Mouse (Mus musculus) left cerebral cortex, postnatal 25 days (tissue): ENCODE data around the gene Gm21974. TPM values are rescaled to one million over a fixed set of nuclear protein-coding genes. Genes with fewer than 3 reads are reported as not detected.
"Not testable (repeated sequence)": the region's sequence is repeated elsewhere in the genome, so short reads cannot be mapped to it uniquely, and the experiment has no call there.

Experiments
- DNase-seq, 2 experiments: peaks; one replicate each; pipeline ENCODE4 v3.0.0; 2022; ENCODE audit warnings: low spot score in 2 of 2, mixed read lengths in 1 of 2
- intact Hi-C: fragments of 180-260 bp; cut with DNase I; formaldehyde crosslinking; loops from one replicate; pipeline ENCODE4 v1.15.1; 2025
- total RNA-seq, 2 experiments: library from RNA; stranded (reverse); gene quantifications; 2 replicates each; pipeline ENCODE4 v1.2.3; 2021

Gene Gm21974
- total RNA-seq, 2 experiments from 2014 or later = not detected

DNA sequence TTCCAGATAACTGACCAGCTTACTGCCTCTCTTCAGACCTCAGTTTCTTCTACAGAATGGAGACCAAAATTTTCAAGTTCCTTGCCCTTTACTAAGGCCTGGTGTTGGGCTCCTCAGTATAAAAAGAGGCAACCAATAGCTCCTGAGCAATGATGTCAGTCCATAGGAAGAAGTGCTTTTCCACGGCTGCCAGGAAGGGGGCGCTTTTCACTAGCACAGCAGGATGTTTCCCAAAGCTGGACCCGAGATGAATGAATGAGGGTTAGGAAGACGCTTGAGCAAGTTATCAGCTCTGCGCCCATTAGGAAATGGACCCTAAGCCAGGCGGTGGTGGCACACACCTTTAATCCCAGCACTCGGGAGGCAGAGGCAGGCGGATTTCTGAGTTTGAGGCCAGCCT is 26.3 kb upstream of the Gm21974 start:
- intact Hi-C loops = no loop called here
- DNase-seq = peak in 1 of 2 experiments; percentile 31

DNA sequence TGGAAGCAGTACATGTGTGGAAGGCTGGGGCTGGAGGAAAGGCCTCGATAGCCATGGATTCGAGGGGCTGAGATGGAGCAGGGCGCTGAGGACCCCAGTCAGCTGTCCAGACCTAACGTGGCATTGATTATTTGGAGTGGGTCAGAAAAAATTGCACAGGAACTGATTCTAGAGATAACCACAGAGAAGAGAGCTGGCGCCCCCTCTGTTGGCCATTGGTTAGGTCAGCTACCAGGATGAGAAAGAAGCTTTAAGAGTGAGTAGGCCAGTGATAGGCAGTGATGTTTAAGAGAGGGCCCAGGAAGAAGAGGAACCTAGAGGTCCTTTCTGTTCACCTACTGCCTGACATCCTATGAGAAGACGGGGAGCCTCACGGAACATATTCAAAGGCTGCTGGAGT is 24.0 kb upstream of the Gm21974 start:
- intact Hi-C loops = no loop called here
- DNase-seq = no peak

DNA sequence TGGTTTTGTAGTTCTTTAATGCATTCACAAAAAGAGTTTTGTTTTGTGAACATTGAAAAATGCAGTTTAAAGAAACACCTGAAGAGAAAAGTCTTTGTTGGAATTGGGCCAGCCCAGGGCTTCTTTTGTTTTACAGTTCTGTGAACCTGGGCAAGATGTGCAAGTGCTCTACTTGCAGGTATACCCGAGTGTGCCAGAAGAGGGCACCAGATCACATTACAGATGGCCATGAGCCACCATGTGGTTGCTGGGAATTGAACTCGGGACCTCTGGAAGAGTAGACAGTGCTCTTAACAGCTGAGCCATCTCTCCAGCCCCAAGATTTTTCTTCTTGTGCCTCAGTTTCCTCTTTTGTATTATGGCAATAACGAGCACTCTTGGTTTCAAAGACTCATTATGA is 22.9 kb upstream of the Gm21974 start:
- peak in 1 of 2 experiments; percentile 35 for DNase-seq
- intact Hi-C loops = no loop called here

DNA sequence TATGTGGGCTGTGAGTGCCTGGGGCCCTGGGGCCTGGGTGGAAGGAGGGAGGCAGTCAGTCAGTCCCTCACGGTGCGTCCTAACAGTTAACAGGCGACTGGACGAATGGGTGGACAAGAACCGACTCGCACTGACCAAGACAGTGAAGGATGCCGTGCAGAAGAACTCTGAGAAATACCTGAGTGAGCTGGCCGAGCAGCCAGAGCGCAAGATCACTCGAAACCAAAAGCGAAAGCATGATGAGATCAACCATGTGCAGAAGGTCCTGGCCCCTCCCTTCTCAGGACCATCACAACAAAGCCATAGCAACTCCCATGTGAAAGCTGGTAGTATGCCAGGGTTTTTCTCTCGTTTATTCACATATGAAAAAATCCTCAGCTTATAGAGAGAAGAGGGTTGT is 20.0 kb upstream of the Gm21974 start:
- DNase-seq = no peak
- intact Hi-C loops = no loop called here

DNA sequence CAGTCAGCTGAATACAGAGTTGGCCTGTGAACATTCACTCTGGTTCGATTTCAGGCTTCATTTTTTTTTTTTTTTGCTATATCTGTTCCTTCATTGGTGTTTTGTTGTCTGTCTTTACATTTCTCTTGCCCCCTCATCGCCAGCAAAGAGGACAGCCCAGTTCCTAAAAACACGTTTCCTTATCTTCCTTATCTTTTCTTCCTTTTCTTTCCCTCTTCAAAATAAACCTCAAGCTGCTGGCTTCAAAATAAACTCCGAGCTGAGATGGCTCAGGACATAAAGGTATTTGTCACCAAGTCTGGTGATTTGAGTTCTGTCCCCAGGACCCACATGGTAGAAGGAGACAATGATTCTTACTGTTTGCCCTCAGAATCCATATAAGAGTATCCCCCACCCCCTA is 17.7 kb upstream of the Gm21974 start:
- intact Hi-C loops = no loop called here
- no peak for DNase-seq

DNA sequence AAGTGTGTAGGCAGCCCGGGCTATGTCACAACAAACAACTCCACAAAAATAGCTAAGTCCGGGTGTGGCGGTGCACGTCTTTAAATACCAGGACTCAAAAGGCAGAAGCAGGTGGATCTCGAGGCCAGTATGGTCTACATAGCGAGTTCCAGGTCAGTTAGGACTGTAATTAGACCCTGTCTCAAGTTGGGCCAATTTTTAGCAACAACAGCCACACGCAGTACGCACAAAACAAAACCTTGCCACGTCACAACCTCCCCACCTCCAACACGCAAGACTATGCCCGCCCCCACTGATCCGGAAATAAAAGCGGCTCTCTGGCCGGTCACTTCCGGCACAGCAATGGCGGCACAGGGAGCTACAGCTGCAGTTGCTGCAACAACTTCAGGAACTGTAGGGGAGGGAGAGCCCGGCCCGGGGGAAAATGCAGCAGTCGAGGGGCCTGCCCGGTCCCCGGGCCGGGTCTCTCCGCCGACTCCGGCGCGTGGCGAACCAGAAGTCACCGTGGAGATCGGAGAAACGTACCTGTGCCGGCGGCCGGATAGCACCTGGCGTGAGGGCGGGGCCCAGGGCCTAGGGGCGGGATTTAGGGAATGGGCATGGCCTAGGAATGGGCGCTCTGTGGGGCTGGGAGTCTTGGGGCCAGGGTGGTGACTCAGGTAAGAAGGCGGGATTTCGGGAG is 17.1 kb upstream of the Gm21974 start, which contains the start of gene Kat8:
Gene Kat8 (plus strand): TSS at position 327 of the 682 bp plus-strand sequence.
- intact Hi-C loops = no loop called here
- DNase-seq = peak; percentile 87 to 93

DNA sequence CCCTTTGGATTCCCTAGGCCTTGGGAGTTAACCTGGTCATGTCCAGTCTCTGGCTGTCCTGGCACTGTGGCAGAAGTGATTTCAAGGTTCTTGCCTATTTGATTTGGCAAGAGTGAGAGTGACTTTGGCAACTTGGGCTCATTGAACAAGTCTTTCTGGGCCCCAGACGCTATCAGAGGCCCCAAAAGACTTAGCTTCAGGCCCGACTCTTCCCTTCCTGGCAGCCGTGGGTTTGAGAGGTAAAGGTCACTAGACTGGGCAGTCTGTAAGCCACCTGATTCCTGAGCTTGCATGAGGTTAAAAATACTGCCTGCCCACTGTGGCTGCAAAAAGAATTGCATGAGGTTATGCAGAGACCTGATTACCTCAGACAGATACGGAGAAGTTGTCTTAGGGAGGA is 13.4 kb upstream of the Gm21974 start:
- intact Hi-C loops = no loop called here
- DNase-seq = no peak

DNA sequence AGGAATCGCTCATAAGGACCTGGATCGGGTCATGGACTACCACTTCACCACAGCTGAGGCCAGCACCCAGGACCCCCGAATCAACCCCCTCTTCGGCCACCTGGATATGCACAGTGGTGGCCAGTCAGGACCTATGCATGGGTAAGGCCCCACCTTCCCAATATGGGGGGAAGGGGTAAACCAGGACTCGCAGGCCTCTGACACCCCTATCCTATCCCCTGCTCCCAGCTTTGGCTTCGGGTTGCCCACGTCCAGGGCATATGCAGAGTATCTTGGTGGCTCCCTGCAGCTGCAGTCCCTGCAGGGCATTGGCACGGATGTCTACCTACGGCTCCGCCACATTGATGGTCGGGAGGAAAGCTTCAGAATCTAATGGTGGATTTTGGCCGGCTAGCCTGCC is 12.7 kb upstream of the Gm21974 start:
- no peak for DNase-seq
- intact Hi-C loops = no loop called here

DNA sequence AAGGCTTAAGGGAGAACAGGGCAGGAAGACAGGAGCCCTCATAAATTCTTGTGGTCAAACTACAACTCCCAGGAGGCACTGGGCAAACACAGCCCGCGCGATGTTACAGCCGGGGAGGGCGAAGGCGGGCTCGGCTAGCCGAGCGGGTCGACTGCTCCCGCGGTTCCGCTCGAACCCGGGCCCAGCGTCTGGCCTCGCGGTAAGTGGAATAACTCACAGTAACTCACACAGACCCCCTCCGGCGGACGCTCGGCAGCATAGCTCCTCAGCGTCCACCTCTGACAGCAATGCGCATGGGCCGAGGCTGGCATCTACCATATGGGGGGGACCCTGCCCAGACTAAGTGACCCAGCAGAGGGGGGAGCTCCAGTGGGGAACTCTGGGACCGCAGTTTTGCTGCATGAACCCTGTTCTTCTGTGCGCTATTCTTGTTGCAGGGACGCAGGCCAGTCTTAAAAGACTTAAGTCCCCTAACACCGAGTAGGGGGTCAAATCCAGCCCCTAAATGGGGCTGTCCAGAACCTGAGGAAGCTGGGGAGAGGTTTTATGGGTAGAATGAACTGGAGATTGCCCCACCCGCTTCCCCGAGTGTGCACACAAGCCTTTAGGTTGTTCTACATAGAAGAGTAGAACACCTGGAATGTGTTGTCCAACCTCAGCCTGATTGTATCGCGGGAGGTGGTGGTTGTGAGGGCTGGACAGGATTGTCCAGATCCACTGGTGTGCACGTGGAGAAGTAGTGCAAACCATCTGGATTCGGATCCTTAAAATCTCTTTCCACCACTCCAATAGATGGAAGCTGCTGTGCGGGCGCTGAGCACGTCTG is 8.9 kb upstream of the Gm21974 start, which contains the start of gene Bckdk:
Gene Bckdk (plus strand): TSS at position 112 of the 826 bp plus-strand sequence.
- intact Hi-C loops = no loop called here
- DNase-seq = peak; percentile 83 to 86

DNA sequence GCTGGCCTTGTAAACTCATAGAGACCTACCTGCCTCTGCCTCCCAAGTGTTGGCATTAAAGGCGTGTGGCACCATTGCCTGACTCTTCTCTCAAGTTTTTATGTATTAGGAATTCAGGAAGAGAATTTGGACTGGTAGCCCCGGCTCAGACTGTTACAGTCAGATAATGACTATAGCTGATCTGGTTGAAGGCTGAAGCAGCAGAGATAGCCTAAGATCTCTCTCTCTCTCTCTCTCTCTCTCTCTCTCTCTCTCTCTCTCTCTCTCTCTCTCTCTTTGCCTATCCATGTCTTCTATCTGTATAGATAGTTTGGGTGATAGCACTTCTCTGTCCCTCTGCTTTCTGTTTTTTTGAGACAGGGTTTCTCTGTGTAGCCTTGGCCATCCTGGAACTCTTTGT is 6.5 kb upstream of the Gm21974 start:
- DNase-seq = no peak
- intact Hi-C loops = loop anchor here (1.0 kb wide), 1 partner anchor 92 kb away; no protein-coding TSS in a partner anchor

DNA sequence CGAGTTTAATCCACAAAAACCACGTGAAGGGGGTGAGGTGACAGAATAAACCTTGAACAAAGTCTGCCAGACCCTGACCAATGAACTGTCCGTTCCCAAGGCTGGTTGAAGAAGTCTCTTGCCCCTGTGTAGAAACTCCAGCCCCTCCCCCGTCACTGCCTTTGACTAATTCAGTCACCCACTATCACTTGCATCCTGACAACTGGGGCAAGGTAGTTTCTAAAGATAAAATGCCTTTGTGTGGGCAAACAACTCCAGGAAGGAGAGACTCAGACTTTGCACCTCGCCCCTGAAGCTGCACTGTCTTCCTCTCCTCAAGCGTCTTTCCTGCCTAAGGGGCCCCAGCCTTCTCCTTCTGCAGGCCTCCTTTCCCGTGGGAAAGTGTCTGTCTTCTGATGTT is 4.7 kb upstream of the Gm21974 start:
- intact Hi-C loops = no loop called here
- no peak for DNase-seq

DNA sequence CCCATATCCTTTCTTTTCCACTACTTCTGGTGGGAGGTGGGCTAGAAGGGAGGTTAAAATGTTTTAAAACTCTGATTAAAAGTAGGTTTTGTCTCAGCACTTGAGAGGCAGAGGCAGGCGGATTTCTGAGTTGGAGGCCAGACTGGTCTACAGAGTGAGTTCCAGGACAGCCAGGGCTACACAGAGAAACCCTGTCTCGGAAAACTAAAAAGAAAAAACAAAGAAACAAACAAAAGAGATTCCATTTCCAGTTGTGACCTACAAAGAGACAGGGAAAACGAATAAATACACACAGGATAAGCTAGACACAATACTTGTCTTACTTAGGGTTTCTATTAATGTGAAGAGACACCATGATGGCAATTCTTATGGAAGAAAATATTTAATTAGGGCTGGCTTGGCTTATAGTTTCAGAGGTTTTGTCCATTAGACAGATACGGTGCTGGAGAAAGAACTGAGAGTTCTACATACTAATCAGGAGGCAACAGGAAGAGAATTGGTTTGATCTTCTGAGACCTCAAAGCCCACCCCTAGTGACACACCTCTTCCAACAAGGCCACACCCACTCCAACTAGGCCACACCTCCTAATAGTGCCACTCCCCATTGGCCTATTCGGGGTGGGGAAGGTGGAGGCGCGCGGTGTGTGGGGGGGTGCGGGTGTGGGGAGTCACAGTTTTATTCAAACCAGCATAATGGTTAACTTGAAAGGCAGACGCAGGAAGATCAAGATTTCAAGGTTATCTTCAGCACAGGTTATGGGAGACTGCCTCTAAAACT is 3.1 kb upstream of the Gm21974 start:
- intact Hi-C loops = no loop called here
- DNase-seq = no peak

DNA sequence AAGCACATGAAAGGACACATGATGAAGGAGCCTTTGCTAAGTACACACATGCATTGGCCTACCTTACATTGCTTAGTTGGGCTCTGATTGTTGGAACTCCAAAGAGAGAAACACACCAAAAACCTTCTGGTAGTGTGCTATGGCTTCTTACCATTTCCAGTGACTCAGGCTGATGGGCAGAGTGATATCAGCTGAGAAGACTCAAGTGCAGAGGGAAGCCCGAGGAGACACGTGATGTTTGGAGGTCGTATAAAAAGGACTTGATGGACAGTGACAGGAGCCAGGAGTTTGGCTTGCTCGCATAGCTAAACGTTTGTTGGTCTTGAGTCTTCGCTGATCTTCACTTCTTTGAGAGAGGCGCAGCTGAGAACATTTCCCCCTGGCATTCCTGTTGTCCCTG is 2.3 kb upstream of the Gm21974 start:
- DNase-seq = no peak
- intact Hi-C loops = no loop called here

DNA sequence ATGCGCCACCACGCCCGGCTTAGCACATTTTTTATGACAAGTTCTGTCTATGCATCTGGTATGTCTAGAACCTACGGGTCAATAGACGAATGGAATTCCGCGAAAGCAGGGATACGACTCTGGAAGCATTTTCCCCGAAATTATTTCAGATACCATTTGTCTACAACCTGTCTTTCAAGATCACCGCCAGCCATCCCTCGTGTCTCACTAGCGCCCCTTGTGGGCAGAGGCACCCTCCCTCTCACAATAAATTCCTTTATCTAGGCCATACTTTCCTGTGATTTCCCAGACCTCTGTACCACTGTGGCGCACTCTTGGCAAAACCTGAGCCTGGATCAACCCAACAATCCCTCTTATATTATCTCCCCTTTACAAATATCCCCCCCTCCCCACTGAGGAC is 1.1 kb upstream of the Gm21974 start:
- intact Hi-C loops = no loop called here
- DNase-seq = peak in 1 of 2 experiments; percentile 44

DNA sequence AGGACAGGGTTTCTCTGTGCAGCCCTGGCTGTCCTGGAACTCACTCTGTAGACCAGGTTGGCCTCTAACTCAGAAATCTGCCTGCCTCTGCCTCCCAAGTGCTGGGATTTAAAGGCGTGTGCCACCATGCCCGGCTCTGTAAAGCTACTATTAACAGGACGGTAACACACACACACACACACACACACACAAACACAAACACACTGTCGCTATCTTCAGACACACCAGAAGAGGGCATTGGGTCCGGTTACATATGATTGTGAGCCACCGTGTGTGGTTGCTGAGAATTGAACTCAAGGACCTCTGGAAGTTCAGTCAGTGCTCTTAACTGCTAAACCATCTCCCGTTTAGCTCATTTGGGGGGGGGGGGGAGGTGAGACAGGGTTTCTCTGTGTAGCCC is 637 bp upstream of the Gm21974 start:
- intact Hi-C loops = loop anchor here (2.0 kb wide), 1 partner anchor 19 kb away; the partner anchor contains the start of genes Zfp646 and Zfp668
- not testable (repeated sequence) for DNase-seq

DNA sequence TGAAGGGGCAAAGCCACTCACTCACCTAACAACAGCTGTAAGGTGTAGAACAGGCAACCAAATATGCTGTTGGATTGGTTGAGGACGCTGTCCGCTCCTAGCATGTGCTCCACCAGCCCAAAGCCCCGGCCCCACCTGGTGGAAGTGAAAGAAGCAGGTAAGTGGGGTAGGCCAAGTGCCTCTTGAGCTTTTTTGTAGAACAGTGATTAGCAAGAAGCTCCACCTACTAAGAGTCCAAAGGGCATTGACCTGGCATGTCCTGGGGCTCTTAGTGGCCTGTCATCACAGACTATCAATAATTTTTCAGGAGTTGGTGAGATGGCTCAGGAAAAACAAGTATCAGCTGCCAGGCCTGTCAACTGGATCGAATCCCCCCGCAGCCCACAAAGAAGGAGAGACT is 774 bp downstream of the Gm21974 start:
- intact Hi-C loops = loop anchor here (2.0 kb wide), 1 partner anchor 18 kb away; the partner anchor contains the start of genes Zfp646 and Zfp668
- no peak for DNase-seq

DNA sequence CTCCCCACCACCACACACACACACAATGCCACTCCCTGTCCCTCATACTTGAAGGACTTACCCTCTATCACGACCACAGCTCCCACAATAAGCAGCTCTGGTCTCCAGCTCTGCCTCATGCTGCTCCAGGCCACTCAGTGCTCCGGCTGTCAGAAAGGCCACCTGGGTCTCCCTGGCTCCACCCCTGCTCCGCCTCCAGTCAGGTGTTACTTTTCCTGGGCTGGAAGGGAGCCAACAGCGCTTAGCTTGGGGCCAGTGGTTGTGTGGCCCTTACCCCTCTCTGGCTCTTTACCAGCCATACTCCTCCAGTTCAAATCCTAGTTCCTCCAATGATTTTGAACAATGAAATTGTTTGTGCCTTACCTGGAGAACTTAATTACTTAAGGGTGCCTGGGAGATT is 4.5 kb downstream of the Gm21974 start, which contains the start of gene Prss53:
Gene Prss53 (minus strand): TSS at position 173 of the 400 bp plus-strand sequence.
- intact Hi-C loops = no loop called here
- no peak for DNase-seq

DNA sequence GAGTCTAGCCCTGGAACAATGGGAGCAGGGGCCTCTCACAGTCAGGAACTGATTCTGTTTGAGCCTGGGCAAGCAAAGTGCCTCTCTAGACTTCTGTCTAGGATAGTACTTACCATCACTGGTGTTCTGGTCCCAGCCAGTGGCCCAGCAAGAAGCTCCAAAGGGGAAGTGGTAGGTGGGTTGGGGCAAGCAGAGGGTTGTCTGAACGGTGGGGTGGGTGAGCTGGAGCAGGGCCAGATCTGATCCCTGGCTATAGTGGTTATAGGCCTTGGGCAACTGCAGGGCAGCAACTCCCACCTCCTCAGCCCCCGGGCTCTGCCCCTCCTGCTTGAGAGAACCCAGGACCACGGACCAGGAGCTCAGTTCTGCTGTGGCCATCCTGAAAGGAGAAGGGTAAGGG is 6.4 kb downstream of the Gm21974 start:
- intact Hi-C loops = no loop called here
- no peak for DNase-seq

DNA sequence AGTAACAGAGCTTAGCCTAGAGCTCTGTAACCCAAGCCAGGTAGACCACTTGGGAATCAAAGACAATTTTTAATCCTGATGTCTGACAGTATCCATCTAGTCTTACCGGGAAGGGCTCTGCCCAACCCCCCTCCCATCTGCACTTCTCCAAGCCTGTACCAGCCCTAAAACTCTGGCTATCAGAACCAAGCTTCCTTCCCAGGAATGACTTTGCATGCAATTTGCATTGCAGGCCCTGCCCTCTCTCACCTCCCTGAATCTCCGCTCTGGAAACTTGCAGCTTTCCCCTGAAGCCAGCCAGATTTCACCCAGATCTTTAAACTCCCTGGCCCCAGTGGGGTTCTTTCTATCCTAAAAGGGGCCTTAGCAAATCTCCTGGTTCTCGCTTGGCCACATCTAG is 7.5 kb downstream of the Gm21974 start:
- DNase-seq = no peak
- intact Hi-C loops = no loop called here

DNA sequence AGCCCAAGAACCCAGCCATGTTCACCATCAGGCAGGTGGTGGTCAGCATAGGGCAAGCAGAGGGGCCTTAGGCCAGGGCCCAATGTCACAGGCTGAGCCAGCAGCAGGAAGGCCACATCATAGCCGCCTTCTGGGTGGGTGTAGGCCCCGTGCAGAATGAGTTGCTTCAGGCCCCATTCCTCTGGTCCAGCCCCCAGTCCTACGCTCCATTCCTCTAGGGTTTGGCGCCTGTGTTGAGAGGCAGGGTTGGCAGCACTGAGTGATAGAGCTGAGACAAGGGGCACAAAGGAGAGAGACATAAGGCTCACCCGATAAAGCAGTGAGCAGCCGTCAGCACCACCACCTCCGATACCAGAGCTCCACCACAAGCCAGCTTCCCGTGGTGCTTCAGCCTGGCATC is 8.1 kb downstream of the Gm21974 start:
- intact Hi-C loops = no loop called here
- no peak for DNase-seq
